Mouse (Mus musculus) erythroblast, embryonic 14.5 days (primary cell): ENCODE measurements around the gene Dnpep. TPM values are rescaled to one million over a fixed set of nuclear protein-coding genes. Genes with fewer than 3 reads are reported as not detected.

Experiments used
- H3K27me3 ChIP-seq: 2 replicates; pipeline ENCODE4 v1.6.1; 2012; ENCODE audit warnings: inconsistent platforms; ENCODE audit not compliant: control insufficient read depth
- H3K36me3 ChIP-seq: 2 replicates; pipeline ENCODE4 v1.6.1; 2012; ENCODE audit warnings: mild to moderate bottlenecking, inconsistent platforms; ENCODE audit not compliant: control insufficient read depth
- H3K4me1 ChIP-seq: 2 replicates; pipeline ENCODE4 v1.6.1; 2012; ENCODE audit warnings: inconsistent platforms; ENCODE audit not compliant: control insufficient read depth
- H3K4me3 ChIP-seq: replicated peaks from 2 replicates; pipeline ENCODE3; 2012; ENCODE audit warnings: moderate library complexity, mild to moderate bottlenecking, inconsistent platforms
- H3K9me3 ChIP-seq: 2 replicates; pipeline ENCODE4 v1.6.1; 2012; ENCODE audit warnings: low read length, inconsistent platforms, mixed read lengths; ENCODE audit not compliant: control insufficient read depth
- GATA1 ChIP-seq: IDR thresholded peaks from 2 replicates; pipeline ENCODE4 v1.6.1; 2012; ENCODE audit warnings: low read length, inconsistent platforms, mixed read lengths
- TAL1 ChIP-seq: IDR thresholded peaks from 3 replicates; pipeline ENCODE4 v1.6.1; 2012; ENCODE audit warnings: low read length, inconsistent platforms, mixed read lengths
- polyA plus RNA-seq: library from polyadenylated mRNA; stranded (reverse); fragments of >175 nt; gene quantifications from 2 replicates; pipeline ENCODE4 v1.2.3, GENCODE M21; 2012

Gene Dnpep
- polyA plus RNA-seq, 1 experiment: 3.7 TPM

GRCm38 (mm10) chr1:75311694-75312093 lies 6.1 kb downstream of the Dnpep start:
- no peaks in the 10 kb centered on the region for H3K9me3 ChIP-seq
- TF ChIP-seq GATA1 (no peak), TAL1 (no peak)
- H3K27me3 ChIP-seq: no peaks in the 10 kb centered on the region
- no peak overlapping the region for H3K4me3 ChIP-seq
- H3K4me1 ChIP-seq: peaks cover 17% of the 10 kb centered on the region
- H3K36me3 ChIP-seq: peaks cover 72% of the 10 kb centered on the region

GRCm38 (mm10) chr1:75304662-75305061 lies 13.1 kb downstream of the Dnpep start:
- peaks cover 16% of the 10 kb centered on the region for H3K36me3 ChIP-seq
- no peak overlapping the region for H3K4me3 ChIP-seq
- no peaks in the 10 kb centered on the region for H3K27me3 ChIP-seq
- H3K9me3 ChIP-seq: no peaks in the 10 kb centered on the region
- TF ChIP-seq GATA1: no peak
- TF ChIP-seq TAL1: no peak
- no peaks in the 10 kb centered on the region for H3K4me1 ChIP-seq

GRCm38 (mm10) chr1:75294294-75294693 lies 23.5 kb downstream of the Dnpep start:
- Histone ChIP-seq H3K36me3 (no peaks in the 10 kb centered on the region), H3K9me3 (no peaks in the 10 kb centered on the region), H3K4me1 (no peaks in the 10 kb centered on the region), H3K4me3 (no peak overlapping the region), H3K27me3 (no peaks in the 10 kb centered on the region)
- TF ChIP-seq GATA1 (no peak), TAL1 (no peak)

GRCm38 (mm10) chr1:75293331-75293701 lies 24.5 kb downstream of the Dnpep start:
- no peak overlapping the region for H3K4me3 ChIP-seq
- TF ChIP-seq GATA1 (no peak), TAL1 (no peak)
- no peaks in the 10 kb centered on the region for H3K9me3 ChIP-seq
- H3K36me3 ChIP-seq: no peaks in the 10 kb centered on the region
- H3K4me1 ChIP-seq: no peaks in the 10 kb centered on the region
- no peaks in the 10 kb centered on the region for H3K27me3 ChIP-seq

- no peaks in the 10 kb centered on the region for H3K36me3 ChIP-seq
- TF ChIP-seq GATA1: no peak
- no peak for TF ChIP-seq TAL1
- H3K4me3 ChIP-seq: no peak overlapping the region
These were observed 25.1 kb downstream of the Dnpep start for GRCm38 (mm10) chr1:75292476-75293330.

GRCm38 (mm10) chr1:75291321-75291720 lies 26.5 kb downstream of the Dnpep start:
- H3K4me3 ChIP-seq: no peak overlapping the region
- H3K27me3 ChIP-seq: no peaks in the 10 kb centered on the region
- H3K4me1 ChIP-seq: no peaks in the 10 kb centered on the region
- no peaks in the 10 kb centered on the region for H3K9me3 ChIP-seq
- no peak for TF ChIP-seq GATA1
- no peak for TF ChIP-seq TAL1
- H3K36me3 ChIP-seq: no peaks in the 10 kb centered on the region

More at GRCm38 (mm10) chr1:75292476-75293330, 25.1 kb downstream of the Dnpep start:
- Histone ChIP-seq H3K9me3 (no peaks in the 10 kb centered on the region), H3K4me1 (no peaks in the 10 kb centered on the region), H3K27me3 (no peaks in the 10 kb centered on the region)

GRCm38 (mm10) chr1:75290582-75290981 lies 27.2 kb downstream of the Dnpep start:
- Histone ChIP-seq H3K4me3 (no peak overlapping the region), H3K36me3 (no peaks in the 10 kb centered on the region), H3K4me1 (no peaks in the 10 kb centered on the region), H3K9me3 (no peaks in the 10 kb centered on the region), H3K27me3 (no peaks in the 10 kb centered on the region)
- no peak for TF ChIP-seq TAL1
- no peak for TF ChIP-seq GATA1

- H3K27me3 ChIP-seq: no peaks in the 10 kb centered on the region
- no peaks in the 10 kb centered on the region for H3K36me3 ChIP-seq
- H3K4me1 ChIP-seq: no peaks in the 10 kb centered on the region
- H3K4me3 ChIP-seq: no peak overlapping the region
- H3K9me3 ChIP-seq: no peaks in the 10 kb centered on the region
- TF ChIP-seq GATA1: no peak
- TF ChIP-seq TAL1: no peak
These were observed 27.8 kb downstream of the Dnpep start for GRCm38 (mm10) chr1:75289888-75290431.

- H3K36me3 ChIP-seq: no peaks in the 10 kb centered on the region
- H3K4me1 ChIP-seq: no peaks in the 10 kb centered on the region
- TF ChIP-seq TAL1: no peak
- no peak for TF ChIP-seq GATA1
- no peaks in the 10 kb centered on the region for H3K27me3 ChIP-seq
- no peaks in the 10 kb centered on the region for H3K9me3 ChIP-seq
- H3K4me3 ChIP-seq: no peak overlapping the region
These were observed 28.4 kb downstream of the Dnpep start for GRCm38 (mm10) chr1:75289376-75289775.

- Histone ChIP-seq H3K4me3 (no peak overlapping the region), H3K4me1 (no peaks in the 10 kb centered on the region), H3K27me3 (no peaks in the 10 kb centered on the region), H3K36me3 (no peaks in the 10 kb centered on the region), H3K9me3 (peaks cover 6% of the 10 kb centered on the region; the same call in 1 of the 2 replicates)
- TF ChIP-seq TAL1 (no peak), GATA1 (no peak)
These were observed 32.9 kb downstream of the Dnpep start for GRCm38 (mm10) chr1:75284911-75285310.
